14 mouse cellular contexts compared by ENCODE assay signal in the genomic region with DNA sequence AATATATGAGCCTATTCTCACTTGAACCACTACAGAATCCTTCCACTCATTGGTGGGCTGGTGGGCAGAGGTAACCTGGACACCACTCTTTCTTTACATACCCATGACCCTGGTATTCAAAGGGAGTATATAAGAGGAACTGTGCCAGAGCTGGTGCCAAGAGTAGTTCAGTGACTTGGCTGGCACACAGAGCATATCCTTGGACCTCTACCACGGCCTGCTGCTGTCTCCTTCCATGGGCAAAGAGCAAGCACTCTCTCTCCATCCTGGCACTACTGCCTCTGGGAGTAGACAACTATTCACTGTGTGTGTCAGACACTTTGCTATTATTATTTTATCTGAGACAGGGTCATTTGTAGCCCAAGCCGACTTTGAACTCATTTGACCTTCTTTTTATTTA.
A peak's percentile ranks its signal among the peaks of the same experiment; 100 is the strongest.
DNase-seq lines count a peak whose midpoint lies in the region.
"Had no signal": no experiment of that assay in that cellular context is flagged by ENCODE, and none has a peak within 500 bp of the region (broad histone marks: within the 10 kb centered on the region; RNA-seq: fewer than 3 reads in every experiment).

No protein-coding gene starts in this region.

- DNase-seq in cerebellum, adult 11-12 months: peak; percentile 50
- DNase-seq in cerebellum, postnatal 36 days: no peak
- peak; percentile 58 for DNase-seq in cerebellum, adult 9-10 months
- DNase-seq in cerebellum, adult 8-10 months: no peak
- peak; percentile 60 to 69 for DNase-seq in cerebellum, postnatal 10 days
- no peak for DNase-seq in cerebellum, adult 11 months
- DNase-seq in adipocyte (ENCODE audit: low spot score): peak; percentile 12
- no peak for DNase-seq in urinary bladder, adult 18-20 months (ENCODE audit: low spot score in 2 of 2)
- DNase-seq: adrenal gland, adult 2 months; adrenal gland, postnatal 10 days; adrenal gland, postnatal 25 days; B cell, adult 2 months; gastrocnemius, adult 2 months; gastrocnemius, postnatal 10 days had no signal

Comparison
In these comparisons a context has a peak if more than half of its experiments do, and no peak if none do; other contexts are left out.
1. DNase-seq: peak in cerebellum, adult 11-12 months (single experiment), cerebellum, adult 9-10 months (single experiment), cerebellum, postnatal 10 days (2 of 2) and adipocyte (single experiment); none in cerebellum, postnatal 36 days (0 of 2), cerebellum, adult 8-10 months (single experiment), cerebellum, adult 11 months (single experiment) and urinary bladder, adult 18-20 months (0 of 2).